Mouse (Mus musculus): ENCODE results near the gene Pde4d. TPM values are rescaled to one million over a fixed set of nuclear protein-coding genes. Genes with fewer than 3 reads are reported as not detected.
A peak's percentile ranks its signal among the peaks of the same experiment; 100 is the strongest.

The Pde4d gene
- total RNA-seq, 2 experiments from 2014 or later = 36.9 to 46.8 TPM

DNA sequence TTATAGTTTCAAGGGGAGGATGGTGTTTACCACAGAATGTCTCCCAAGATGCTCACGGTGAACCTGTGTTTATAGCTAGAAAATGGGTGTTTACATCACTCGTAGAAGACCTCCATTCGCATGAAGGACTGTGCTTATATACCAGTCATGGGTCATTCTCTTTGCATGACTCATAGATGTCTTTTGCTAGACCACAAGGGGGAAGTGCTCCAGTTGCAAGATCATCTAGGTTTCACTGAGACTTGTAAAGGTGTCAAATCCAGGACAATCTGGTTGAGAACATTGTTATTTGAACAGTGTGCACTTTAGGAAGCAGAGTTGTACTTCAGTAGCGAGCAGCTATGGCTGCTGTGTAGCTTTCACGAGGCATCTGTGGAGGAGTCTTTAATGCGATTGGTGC lies 35.3 kb downstream of the Pde4d start:
- intact Hi-C loops (cut with DNase I) = no loop called here

DNA sequence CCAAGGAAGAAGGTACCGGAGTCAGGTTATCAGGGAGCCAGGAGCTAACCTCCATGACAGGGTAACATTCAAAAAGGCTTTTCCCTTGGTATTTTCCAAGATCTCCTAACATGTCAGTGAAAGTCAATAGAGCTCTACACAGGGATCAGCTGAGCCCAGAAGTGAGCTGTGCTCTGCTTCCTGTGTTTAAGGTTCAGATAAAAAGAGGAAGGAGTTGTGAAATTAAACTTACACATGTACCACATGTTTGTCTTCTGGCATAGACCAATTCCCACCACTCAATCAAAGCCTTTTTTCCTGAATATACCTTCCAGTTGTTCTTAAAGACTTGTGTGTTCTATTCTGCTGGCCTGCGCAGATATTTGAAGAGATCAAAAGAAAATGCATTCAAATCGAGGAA lies 37.3 kb downstream of the Pde4d start:
- no peak for DNase-seq
- intact Hi-C loops (cut with DNase I) = no loop called here

More for the DNA sequence above, 35.3 kb downstream of the Pde4d start:
- DNase-seq = no peak

DNA sequence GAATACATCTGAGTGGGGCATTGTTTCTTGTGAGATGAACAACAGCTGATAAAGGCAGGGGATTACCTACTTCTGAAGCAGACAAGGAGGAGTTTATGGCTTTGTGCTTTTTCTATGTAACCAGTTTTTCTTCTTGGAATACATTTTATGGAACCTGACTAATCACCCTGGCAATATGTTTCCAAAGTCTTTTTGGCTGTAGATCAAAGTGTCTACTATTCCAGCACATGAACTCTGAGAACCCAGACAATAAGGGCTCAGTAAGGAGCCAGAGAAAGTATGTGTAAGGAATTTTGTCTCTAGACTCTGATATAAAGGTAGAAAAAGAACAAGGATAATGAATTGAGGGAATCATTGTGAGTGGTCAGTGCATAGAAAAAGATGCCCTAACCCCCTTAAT lies 40.1 kb downstream of the Pde4d start:
- intact Hi-C loops (cut with DNase I) = no loop called here
- no peak for DNase-seq

DNA sequence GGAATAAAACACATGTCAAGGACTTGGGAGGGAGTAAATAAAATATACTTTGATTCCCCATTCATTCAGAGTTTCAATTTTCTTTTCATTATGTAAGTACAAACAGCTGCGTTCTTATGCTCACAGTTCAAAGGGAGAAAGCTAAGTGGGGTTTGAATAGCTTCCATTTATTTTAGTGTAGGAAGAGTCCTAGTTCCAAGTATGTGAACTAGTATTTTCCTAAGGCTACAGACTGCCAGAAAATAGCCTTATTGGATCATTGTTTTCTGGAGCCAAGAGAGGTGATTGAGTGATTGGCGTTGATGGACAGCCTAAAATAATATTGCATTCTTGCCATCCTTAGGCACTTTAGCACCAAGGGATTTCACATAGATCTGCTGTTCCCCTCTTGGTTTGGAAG lies 41.1 kb downstream of the Pde4d start:
- intact Hi-C loops (cut with DNase I) = no loop called here
- DNase-seq = no peak

DNA sequence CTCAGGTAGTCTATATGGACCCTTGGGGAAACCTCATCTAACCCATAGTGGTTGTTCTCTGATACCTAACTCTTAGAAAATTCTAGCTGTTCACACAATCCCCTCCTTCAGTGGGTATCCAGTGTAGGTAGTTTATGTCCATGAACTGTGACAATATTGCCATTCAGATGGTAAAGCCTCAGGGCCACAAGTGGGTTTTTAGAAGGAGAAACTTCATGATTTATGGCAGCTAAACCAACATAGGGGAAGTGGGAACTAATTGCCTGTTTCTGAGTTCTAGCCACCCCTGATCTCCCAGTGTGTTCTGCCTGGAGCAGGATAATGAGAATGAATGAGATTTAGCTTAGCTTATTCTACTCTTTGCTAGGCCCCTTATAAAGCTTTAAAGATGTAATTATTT lies 43.1 kb downstream of the Pde4d start:
- DNase-seq = no peak
- intact Hi-C loops (cut with DNase I) = no loop called here

DNA sequence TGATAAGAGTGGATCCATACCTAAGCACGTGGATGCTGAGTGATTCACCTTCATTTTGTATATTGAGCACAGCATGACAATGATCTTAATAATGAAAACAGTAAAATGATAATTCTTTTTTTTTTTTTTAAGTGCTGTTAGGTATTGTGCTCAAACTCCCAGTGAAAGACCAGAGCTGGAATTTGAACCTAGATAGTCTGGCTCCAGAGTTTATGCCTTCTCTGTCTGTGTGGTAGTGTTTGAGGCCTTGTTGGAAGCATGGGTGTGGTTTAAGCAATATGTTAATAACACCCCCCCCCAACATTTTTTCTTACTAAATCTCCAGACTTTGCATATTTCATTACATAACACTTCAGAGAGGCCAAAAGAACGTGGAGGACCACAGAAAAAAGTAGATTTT lies 44.6 kb downstream of the Pde4d start:
- no peak for DNase-seq
- intact Hi-C loops (cut with DNase I) = no loop called here

DNA sequence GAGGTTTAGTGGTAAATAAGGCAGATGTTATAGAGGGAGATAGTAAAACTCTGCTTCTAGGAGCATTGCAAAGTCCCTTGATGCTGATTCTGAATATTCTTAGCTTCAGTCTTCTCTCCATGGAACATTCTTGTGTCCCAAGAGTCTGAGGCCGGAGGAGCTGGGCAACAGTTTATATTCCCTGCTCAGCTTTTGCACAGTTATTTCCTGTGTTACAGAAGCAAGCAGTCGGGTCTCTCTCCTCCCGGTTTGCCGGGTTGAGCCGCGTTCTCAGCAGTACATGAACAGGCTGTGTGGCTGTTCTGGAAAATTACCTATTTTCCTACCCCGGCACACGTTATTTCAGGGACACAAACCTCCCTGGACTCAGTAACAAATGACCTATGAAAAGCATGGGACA lies 48.0 kb downstream of the Pde4d start:
- intact Hi-C loops (cut with DNase I) = no loop called here

DNA sequence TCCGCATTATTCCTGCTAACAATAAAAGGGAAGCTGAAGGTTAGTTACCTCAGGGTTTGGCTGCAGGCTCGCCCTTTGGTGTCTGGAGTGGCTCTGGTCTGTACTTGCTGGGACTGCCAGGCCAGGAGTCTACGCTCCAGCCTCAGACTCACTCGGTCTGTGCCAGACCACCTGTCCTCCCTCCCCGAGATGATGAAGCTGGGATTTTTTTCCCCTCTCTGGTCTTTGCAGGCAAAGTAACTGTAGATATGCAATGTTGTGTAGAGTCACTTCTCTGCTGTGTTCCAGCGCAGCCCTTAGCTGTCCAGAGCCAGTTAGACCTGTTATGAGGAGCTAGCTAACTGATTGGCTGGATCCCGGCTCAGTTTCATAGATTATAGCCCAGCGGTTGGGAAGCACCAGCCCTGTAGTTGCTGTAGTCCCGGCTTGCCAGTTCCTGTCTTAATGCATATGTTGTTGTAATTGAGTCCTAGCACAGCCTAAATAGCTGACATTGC lies 48.5 kb downstream of the Pde4d start:
- DNase-seq = peak in 1 of 2 experiments; percentile 24
- intact Hi-C loops (cut with DNase I) = no loop called here

More for the DNA sequence above, 48.0 kb downstream of the Pde4d start:
- DNase-seq = peak; percentile 4 to 14

DNA sequence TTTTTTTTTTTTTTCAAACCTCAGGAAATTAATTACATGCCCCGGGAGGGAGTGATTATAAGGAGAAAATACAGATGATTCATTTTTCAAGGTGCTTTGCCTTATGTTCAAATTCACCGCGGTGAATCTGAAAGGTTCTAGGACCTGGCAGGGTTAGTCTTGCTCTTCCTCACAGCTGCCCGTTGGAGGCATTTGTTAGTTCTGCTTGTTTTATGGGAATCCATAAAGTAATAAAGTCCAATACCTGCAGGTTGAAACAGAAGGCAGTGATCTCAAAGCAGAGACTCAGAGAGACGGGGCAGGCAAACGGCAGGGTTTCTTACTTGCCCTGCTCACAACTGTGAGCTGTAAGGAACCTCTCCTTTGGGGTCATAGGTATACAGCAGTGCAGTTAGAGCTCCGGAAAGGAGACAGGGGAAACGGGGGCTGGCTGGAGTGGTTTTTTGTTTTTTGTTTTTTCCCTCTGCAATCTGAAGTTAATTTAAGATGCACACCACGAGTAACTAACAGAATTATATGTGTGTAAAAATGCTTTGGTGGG lies 49.1 kb downstream of the Pde4d start:
- intact Hi-C loops (cut with DNase I) = no loop called here
- peak in 1 of 2 experiments; percentile 9 for DNase-seq

DNA sequence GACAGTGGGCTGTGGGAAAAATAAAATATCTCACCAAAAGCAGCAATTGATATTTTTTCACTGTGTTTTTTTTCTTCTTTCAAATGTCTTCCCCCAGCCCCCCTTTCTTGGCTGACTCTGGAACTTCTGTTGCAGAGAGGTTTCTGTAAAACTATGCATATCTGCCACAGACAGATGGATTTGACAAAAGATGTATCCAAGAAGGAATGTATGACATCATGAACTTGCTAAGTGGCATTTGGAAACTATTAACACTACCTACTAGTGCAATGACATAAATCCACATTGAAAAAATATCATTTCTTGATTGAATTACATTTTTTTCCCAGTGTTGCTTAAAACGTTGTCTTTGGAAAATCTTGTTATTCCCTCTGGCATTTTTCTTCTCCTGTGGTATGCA lies 51.6 kb downstream of the Pde4d start:
- no peak for DNase-seq
- intact Hi-C loops (cut with DNase I) = no loop called here

DNA sequence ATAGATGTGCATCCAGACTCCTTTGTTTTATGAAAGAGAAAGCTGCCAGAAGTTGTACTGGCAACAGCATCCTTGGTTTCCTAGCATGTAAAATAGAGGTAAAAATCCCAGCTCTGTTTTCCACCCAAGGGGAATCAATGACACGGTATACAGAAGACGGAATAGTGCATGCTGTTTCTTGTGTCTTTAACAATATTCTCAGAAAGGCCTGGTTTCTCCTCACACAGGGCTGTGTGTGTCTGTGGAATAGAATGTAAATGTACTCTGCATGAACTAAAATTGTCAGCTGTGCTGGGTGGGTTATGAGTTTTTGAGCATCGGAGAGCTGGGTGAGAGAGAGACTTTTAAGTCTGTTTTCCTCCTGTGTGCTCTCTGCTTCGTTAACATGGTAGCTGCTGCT lies 74.8 kb downstream of the Pde4d start:
- intact Hi-C loops (cut with DNase I) = no loop called here
- DNase-seq = no peak

DNA sequence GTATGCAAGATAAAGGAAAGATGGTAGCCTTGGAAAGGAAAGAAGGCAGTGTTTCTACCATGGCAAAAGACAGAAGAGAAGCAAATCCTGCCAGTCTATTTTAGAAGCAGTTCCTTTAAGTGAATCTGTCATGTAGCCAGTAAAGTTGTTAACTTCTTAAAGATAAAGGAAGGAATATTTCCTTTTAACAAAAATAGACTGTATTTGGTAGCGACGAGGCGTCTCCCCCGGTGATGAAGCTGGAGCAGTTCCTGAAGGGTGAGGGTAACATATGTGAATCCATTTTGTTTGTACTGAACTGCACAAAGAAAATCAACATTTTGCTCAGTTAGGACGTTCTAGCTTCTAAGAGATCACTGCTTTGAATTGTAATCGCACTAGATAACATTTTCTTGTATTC lies 75.2 kb downstream of the Pde4d start:
- intact Hi-C loops (cut with DNase I) = no loop called here

DNA sequence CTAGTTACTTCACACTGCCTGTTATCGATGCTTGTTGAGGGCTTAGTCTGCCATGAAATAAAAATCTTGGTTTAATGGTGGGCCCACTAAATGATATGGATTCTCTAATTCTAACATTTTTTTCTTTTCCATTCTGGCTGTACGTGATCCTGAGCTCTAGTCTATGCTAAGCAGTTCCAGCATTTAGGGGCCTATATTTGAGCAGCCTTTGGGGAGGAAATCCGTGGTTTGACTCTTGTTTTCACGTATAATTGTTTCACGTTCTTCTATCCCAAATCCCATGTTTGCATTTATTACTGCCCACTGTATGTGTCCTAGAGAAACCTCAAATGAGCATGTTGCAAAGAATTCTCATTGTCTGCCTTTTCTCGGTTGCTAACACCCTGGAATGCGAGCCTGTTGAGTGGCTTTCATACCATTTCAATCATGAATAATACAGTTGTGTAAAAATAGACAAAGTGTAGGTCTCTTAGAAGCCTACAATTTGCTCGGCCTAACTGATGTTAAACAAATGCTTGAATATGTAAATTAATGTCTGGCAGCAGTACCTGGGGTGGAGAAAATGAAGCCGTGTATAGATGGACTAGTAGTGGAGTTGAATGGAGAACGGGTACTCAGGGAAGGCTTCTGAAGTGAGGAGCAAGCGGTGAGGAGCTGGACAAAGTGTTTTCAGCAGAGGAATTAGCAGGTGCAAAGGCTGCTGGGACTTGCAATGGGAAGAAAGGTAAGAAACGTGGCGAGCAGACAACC lies 76.7 kb downstream of the Pde4d start:
- intact Hi-C loops (cut with DNase I) = no loop called here
- DNase-seq = no peak

More for the DNA sequence above, 75.2 kb downstream of the Pde4d start:
- no peak for DNase-seq

DNA sequence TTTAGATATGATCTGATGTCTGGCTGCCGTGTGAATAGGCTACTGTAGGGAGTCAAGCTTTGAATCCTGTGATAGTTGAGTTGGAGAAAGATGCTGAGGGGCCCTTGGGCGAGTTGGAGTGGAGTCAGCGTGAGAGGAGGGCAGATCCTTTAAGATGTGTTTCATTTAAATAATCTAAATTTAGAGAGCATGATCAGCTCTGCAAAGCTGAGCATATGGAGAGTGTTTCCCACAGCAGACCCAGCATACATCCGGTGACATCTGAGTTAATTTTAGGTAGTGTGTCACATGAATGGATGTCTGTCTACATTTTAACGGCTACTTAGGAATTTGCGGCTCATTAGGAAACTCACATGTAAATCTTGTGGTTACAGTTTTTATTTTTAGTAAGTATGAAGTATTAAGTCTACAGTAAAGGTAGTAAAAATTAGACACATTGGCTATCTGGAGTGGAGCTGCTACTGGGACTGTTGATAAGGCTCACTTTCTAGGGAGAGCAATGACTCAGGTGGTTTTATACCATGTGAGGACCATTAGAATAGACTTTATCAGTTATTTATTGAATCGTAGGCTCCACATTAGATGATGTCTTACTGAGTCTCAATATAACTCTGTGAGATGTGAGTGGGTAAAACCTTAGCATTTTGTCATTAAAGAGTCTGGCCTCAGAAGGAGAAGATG lies 77.5 kb downstream of the Pde4d start:
- DNase-seq = no peak
- intact Hi-C loops (cut with DNase I) = no loop called here

DNA sequence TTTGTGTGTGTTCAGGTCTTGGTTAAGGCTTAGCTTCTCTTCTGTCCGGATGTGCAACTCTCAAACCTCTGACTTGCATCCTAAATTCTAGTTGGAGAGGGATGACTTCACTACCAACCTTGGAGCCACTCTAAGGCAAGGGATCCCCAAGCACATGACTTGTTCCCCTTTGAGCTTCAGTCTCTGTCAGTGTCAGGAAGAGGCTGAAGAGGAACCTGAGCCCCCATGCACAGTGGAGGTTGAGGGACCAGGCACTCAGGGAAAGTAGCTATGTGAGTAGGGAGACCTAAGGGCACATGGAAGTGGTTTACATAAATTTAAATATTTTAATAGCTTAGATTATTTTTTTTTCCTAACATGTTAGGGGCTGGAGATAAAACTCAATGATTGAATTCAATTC lies 78.6 kb downstream of the Pde4d start:
- DNase-seq = no peak
- intact Hi-C loops (cut with DNase I) = no loop called here

DNA sequence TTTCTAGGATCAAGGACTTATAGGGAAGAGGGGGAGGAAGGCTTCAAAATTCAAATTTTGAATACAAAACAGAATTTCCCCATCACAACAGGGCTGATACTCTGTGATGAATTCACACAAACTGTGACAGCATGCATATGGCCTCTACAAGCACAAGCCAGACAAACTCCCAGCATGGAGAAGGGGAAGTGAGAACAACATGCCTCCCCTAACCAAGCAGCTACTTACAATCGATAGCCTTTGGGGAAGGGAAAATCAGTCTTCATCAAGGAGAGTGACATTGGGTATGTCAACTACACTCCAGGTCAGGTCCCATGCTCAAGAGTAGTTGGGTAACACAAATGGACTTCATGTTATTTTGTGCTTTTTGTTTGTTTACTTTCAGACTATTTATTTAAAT lies 83.1 kb downstream of the Pde4d start:
- intact Hi-C loops (cut with DNase I) = no loop called here
- no peak for DNase-seq

DNA sequence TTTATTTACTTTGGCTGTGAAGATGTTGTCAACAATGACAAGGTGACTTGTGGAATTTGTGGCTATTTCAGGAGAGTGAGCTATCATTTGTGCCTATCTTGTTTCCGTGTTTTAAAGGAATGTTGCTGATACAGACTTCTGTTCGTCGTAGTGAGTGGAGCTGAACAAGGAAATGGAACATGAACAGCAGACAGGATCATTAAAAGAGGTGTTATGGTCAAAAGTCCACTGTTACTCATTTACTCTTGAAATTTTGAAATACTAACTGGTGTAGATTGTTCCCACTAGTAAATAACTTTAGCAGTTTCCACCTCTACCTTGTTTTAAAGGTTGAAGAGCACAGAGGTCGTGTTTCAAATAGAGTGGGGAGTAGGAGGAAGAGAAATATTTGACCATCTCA lies 86.7 kb downstream of the Pde4d start:
- no peak for DNase-seq
- intact Hi-C loops (cut with DNase I) = no loop called here

DNA sequence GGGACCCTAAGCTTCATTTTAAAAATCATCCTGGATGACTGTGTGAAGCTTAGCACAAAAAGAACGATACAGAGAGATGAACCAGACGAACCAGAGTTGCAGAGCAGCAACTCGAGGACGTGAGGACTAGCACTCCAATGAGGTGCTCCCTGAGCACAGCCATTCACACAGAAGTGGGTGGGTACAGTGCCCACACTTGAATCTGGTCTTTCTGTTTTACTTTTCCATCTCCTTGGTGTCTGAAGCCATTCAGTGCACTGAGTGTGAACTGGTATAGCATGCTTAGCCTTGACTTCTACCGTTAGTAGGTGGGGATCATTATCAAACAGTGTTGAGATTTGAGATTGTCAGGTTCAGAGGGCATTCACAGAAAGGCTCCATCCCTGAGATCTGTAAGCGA lies 87.2 kb downstream of the Pde4d start:
- intact Hi-C loops (cut with DNase I) = no loop called here
- no peak for DNase-seq

DNA sequence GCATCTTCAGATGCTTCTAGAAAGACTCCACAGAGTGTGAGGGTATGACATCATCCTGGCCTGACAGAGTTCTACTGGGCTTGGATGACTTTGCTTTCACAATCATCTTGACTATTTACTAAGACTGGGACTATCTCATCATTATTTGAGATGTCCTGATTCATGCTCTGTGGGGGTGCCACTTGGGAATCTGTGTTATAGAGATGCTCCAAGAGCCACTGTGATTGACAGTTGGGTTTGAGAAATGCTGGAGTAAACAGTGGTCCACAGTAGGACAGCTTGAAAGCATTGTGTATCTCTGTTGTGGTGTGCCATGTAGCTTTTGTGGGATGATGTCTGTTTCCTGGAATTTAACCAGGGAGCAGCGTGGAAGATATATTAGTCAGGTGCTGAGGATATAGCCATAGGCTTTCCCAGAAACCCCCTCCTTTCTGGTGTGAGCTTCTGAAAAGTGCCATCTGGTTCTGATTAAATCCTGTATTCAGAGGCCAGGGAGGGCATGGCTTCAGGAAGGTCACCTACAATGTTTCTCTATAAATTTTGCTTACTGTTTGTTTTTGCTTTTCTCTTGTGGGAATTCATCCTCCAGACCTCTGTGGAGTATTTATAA lies 89.1 kb downstream of the Pde4d start:
- DNase-seq = no peak
- intact Hi-C loops (cut with DNase I) = no loop called here

DNA sequence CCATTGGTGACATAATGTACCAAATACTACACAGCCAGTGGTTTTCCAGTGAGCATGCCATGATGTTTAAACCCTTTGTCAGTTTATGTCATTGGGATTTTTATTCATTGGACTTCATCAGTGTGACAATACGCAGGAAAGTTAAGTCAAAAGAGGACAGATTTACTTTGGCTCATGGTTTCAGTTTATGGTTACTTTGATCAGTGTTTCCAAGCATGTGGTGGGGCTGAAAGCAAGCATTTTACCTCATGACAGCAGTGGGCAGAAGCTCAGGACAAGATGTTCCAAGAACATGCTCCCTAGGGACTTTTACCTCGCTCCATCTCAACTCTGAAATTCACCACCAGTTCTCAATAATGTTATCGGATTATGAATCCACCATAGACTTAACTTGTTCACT lies 91.7 kb downstream of the Pde4d start:
- intact Hi-C loops (cut with DNase I) = no loop called here
- no peak for DNase-seq

DNA sequence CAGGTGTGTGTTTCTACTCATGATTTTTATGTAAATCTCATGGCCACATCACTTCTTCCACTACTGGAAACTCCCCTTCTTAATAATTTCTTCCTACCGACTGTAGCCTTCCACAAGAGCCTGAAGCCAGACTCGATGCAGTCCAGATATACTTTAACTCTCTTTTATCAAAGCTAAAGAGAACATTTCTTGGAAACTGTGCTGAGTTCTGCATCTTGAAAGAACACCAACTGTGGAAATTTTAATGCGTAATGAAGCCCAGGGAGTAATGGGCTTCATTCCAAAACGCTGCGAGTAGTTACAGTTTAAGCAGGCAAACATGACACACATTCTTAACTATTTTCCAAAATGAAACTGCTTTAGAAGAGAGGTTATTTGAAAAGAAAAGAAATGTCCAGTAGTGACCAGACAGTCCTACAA lies 92.6 kb downstream of the Pde4d start:
- intact Hi-C loops (cut with DNase I) = no loop called here
- DNase-seq = peak; percentile 10 to 25

Data from heart, postnatal 14 days (tissue).